Mouse (Mus musculus): ENCODE data around the gene Pnmal2. TPM values are rescaled to one million over a fixed set of nuclear protein-coding genes. Genes with fewer than 3 reads are reported as not detected.

The Pnmal2 gene
- total RNA-seq, 2 experiments from 2014 or later: 240 to 246 TPM

- no peak for DNase-seq (ENCODE audit: low spot score in 2 of 2)
These were observed 31.8 kb downstream of the Pnmal2 start for GRCm38 (mm10) chr7:16976298-16976697.

- no peak for DNase-seq (ENCODE audit: low spot score in 2 of 2)
These were observed 33.7 kb downstream of the Pnmal2 start for GRCm38 (mm10) chr7:16978173-16978572.

GRCm38 (mm10) chr7:16978593-16978992 lies 34.1 kb downstream of the Pnmal2 start:
- DNase-seq (ENCODE audit: low spot score in 2 of 2): no peak

- peak; percentile 49 to 53 for DNase-seq (ENCODE audit: low spot score in 2 of 2)
These were observed 35.9 kb downstream of the Pnmal2 start for GRCm38 (mm10) chr7:16980348-16980747.

GRCm38 (mm10) chr7:16982859-16983568 lies 38.5 kb downstream of the Pnmal2 start, which contains the start of gene Gm42372:
TSS of gene Gm42372 (plus strand) at chr7:16983086.
- DNase-seq (ENCODE audit: low spot score in 2 of 2): peak; percentile 85 to 87

GRCm38 (mm10) chr7:16987541-16988149 lies 43.2 kb downstream of the Pnmal2 start:
- no peak for DNase-seq (ENCODE audit: low spot score in 2 of 2)

GRCm38 (mm10) chr7:16988405-16988804 lies 43.9 kb downstream of the Pnmal2 start:
- no peak for DNase-seq (ENCODE audit: low spot score in 2 of 2)

- no peak for DNase-seq (ENCODE audit: low spot score in 2 of 2)
These were observed 45.7 kb downstream of the Pnmal2 start for GRCm38 (mm10) chr7:16990006-16990744.

GRCm38 (mm10) chr7:16991681-16992450 lies 47.4 kb downstream of the Pnmal2 start:
- DNase-seq (ENCODE audit: low spot score in 2 of 2): no peak

GRCm38 (mm10) chr7:16992451-16992807 lies 47.9 kb downstream of the Pnmal2 start, which contains the start of gene Ccdc8:
TSS of gene Ccdc8 (plus strand) at chr7:16992708.
- DNase-seq (ENCODE audit: low spot score in 2 of 2): no peak

- no peak for DNase-seq (ENCODE audit: low spot score in 2 of 2)
These were observed 49.3 kb downstream of the Pnmal2 start for GRCm38 (mm10) chr7:16993651-16994399.

GRCm38 (mm10) chr7:16994400-16994799 lies 49.9 kb downstream of the Pnmal2 start:
- DNase-seq (ENCODE audit: low spot score in 2 of 2): no peak

- DNase-seq (ENCODE audit: low spot score in 2 of 2): no peak
These were observed 50.9 kb downstream of the Pnmal2 start for GRCm38 (mm10) chr7:16995345-16995744.

Other genes with a start within 250 kb of the Pnmal2 start
- gene Ceacam9, start 222.8 kb upstream of the Pnmal2 start, total RNA-seq (2021): not detected
- gene Ap2s1, start 206.3 kb upstream of the Pnmal2 start, total RNA-seq (2021): 100 to 1,000 TPM; 337 to 357 TPM
- 1 to 10 TPM; 5.5 to 5.8 TPM for gene Slc1a5, start 163.3 kb upstream of the Pnmal2 start, total RNA-seq (2021)
- gene Strn4, start 128.8 kb upstream of the Pnmal2 start, total RNA-seq (2021): 100 to 1,000 TPM; 279 to 300 TPM
- 10 to 100 TPM; 45.9 to 46.2 TPM for gene Fkrp, start 128.0 kb upstream of the Pnmal2 start, total RNA-seq (2021)
- 1 to 10 TPM; 6.8 to 9.1 TPM for gene Prkd2, start 101.8 kb upstream of the Pnmal2 start, total RNA-seq (2021)
- gene Dact3, start 69.4 kb upstream of the Pnmal2 start, total RNA-seq (2021): 100 to 1,000 TPM; 115 to 120 TPM
- gene Gng8, start 52.9 kb upstream of the Pnmal2 start, total RNA-seq (2021): 1 to 10 TPM; 1.5 to 1.9 TPM
- under 1 TPM in 1 of 2 experiments, not detected in 1; 0.28 TPM for gene Ptgir, start 38.2 kb upstream of the Pnmal2 start, total RNA-seq (2021)
- 1,000 to 10,000 TPM; 2,318 to 2,416 TPM for gene Calm3, start 20.6 kb upstream of the Pnmal2 start, total RNA-seq (2021)
- gene Pnmal1, start 15.0 kb downstream of the Pnmal2 start, total RNA-seq (2021): 10 to 100 TPM; 72.5 to 74.5 TPM
- 10 to 100 TPM; 46.2 to 49.3 TPM for gene Gm42372, start 38.4 kb downstream of the Pnmal2 start, total RNA-seq (2021)
- 1 to 10 TPM; 3.0 to 3.1 TPM for gene Ccdc8, start 48.0 kb downstream of the Pnmal2 start, total RNA-seq (2021)
- 100 to 1,000 TPM; 149 to 163 TPM for gene Ppp5c, start 83.2 kb downstream of the Pnmal2 start, total RNA-seq (2021)
- 10 to 100 TPM; 13.7 to 18.7 TPM for gene Hif3a, start 117.7 kb downstream of the Pnmal2 start, total RNA-seq (2021)
- 1 to 10 TPM; 3.4 TPM for gene Psg16, start 129.4 kb downstream of the Pnmal2 start, total RNA-seq (2021)
- under 1 TPM in 1 of 2 experiments, not detected in 1; 0.14 TPM for gene Ceacam3, start 205.6 kb downstream of the Pnmal2 start, total RNA-seq (2021)